Mouse (Mus musculus) brain, embryonic 14.5 days (tissue): ENCODE data around the gene Lamb3.

Source experiments
- CTCF ChIP-seq: fragments of 200-500 bp; IDR thresholded peaks from 2 replicates; pipeline ENCODE4 v1.5.1; 2012; ENCODE audit warnings: inconsistent platforms, mild to moderate bottlenecking, moderate library complexity, borderline replicate concordance; ENCODE audit not compliant: insufficient read depth, insufficient read length; ENCODE audit errors: extremely low read depth
- POLR2A ChIP-seq: fragments of 200-500 bp; IDR thresholded peaks from 2 replicates; pipeline ENCODE4 v1.6.1; 2012; ENCODE audit warnings: mild to moderate bottlenecking, inconsistent platforms, borderline replicate concordance; ENCODE audit not compliant: poor library complexity, insufficient read depth, insufficient read length, severe bottlenecking; ENCODE audit errors: extremely low read depth

DNA sequence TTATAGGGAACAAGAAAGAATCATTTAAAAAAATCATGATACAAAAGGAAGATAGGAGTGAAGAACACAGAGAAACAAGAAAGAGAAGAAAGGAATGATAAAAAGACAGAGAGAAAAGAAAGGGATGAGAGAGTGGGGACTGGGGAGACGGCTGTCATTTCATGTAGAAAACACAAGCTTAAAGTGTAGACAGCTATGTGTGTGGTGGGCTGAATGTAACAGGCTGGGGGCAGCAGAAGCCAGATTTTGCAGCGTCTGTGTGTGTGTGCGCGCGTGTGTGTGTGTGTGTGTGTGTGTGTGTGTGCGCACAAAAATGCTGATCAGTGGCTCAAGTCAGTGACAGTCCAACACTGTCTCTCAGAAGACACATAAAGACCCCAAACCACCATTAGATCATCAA, 36.7 kb downstream of the Lamb3 start:
- no peak for TF ChIP-seq CTCF
- TF ChIP-seq POLR2A: no peak
